ENCODE assay signal across 10 mouse cellular contexts in the genomic region with DNA sequence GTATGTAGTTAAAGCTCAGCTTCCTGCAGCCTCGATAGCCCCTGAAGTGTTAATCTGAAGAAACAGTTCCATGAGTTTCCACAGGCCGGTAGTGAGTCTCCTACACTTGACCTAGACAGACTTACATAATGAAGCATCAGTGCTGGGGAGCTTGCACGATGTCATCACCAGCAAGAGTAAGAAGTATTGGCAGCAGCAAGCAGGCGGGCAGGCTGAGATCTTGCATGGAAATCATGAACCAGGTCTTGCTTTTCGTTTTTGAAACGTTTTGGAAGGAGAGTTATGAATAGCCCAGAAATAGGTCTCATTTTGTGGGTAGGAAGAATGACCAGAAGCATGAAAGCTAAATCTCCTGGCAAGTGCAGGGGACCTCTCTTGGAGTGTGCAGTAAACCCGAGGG. TPM values are rescaled to one million over a fixed set of nuclear protein-coding genes. Genes with fewer than 3 reads are reported as not detected.
A peak's percentile ranks its signal among the peaks of the same experiment; 100 is the strongest.
DNase-seq lines count a peak whose midpoint lies in the region; ATAC-seq lines count a peak whose summit lies in the region.
"Had no signal": no experiment of that assay in that cellular context is flagged by ENCODE, and none has a peak within 500 bp of the region (broad histone marks: within the 10 kb centered on the region; RNA-seq: fewer than 3 reads in every experiment).

A gene (minus strand): TSS at position 130 of the 400 bp plus-strand sequence.

- H3K27me3 ChIP-seq in heart, embryonic 12.5 days (replicated peaks) = no peaks in the 10 kb centered on the region
- H3K27me3 ChIP-seq in hindbrain, embryonic 12.5 days = no peaks in the 10 kb centered on the region
- no peaks in the 10 kb centered on the region for H3K27me3 ChIP-seq in stomach, embryonic 15.5 days (replicated peaks)

- peak within 1 kb of the TSS; percentile 28 for H3K4me3 ChIP-seq in heart, embryonic 12.5 days
- peak within 1 kb of the TSS; percentile 35 for H3K4me3 ChIP-seq in hindbrain, embryonic 12.5 days
- peak within 1 kb of the TSS; percentile 1; the same call in 1 of the 2 replicates for H3K4me3 ChIP-seq in stomach, embryonic 15.5 days (replicated peaks)
- H3K4me3 ChIP-seq: myocyte had no signal

- H3K9ac ChIP-seq in heart, embryonic 12.5 days = no peak within 1 kb of the TSS
- H3K9ac ChIP-seq in hindbrain, embryonic 12.5 days = 0 out of 2 replicates have a peak within 1 kb of the TSS, but pooled peaks have one; percentile 33
- H3K9ac ChIP-seq in stomach, embryonic 15.5 days = no peak within 1 kb of the TSS; the same call in 1 of the 2 replicates

- no peak within 1 kb of the TSS for H3K27ac ChIP-seq in heart, embryonic 12.5 days (ENCODE audit: poor library complexity, severe bottlenecking)
- no peak within 1 kb of the TSS for H3K27ac ChIP-seq in hindbrain, embryonic 12.5 days
- H3K27ac ChIP-seq in stomach, embryonic 15.5 days = no peak within 1 kb of the TSS

- 10% methylated on average over 7 of the region's 7 CpGs for WGBS in heart, embryonic 12.5 days
- WGBS in hindbrain, embryonic 12.5 days = 10% methylated on average over 7 of the region's 7 CpGs
- 11% methylated on average over 7 of the region's 7 CpGs for WGBS in stomach, embryonic 15.5 days

- H3K4me1 ChIP-seq in heart, embryonic 12.5 days (replicated peaks) = no peaks in the 10 kb centered on the region; the same call in 1 of the 2 replicates
- peaks cover 11% of the 10 kb centered on the region for H3K4me1 ChIP-seq in hindbrain, embryonic 12.5 days
- H3K4me1 ChIP-seq in stomach, embryonic 15.5 days = peaks cover 6% of the 10 kb centered on the region

- no peak for DNase-seq in heart, postnatal 36 days
- DNase-seq in cerebellum, adult 9-11 months = peak; percentile 82
- no peak for DNase-seq in left cerebral cortex, postnatal 4 days
- no peak for DNase-seq in lung, postnatal 36 days
- no peak for DNase-seq in kidney, postnatal 25 days

- no peak for ATAC-seq in heart, embryonic 12.5 days (ENCODE audit: insufficient number of reproducible peaks, low FRiP score)
- ATAC-seq in hindbrain, embryonic 12.5 days (ENCODE audit: low FRiP score) = 0 out of 2 replicates have a peak, but pooled peaks have one; percentile 24
- ATAC-seq in stomach, embryonic 15.5 days (ENCODE audit: insufficient read depth, low FRiP score, low read depth) = no peak

- intact Hi-C loops in heart, postnatal 36 days (cut with DNase I) = no loop called here
- intact Hi-C loops in left cerebral cortex, postnatal 4 days (cut with DNase I) = no loop called here

- peak within 1 kb of the TSS; percentile 65 for H3K4me2 ChIP-seq in heart, embryonic 12.5 days
- peak within 1 kb of the TSS; percentile 63 for H3K4me2 ChIP-seq in hindbrain, embryonic 12.5 days (replicated peaks)
- peak within 1 kb of the TSS; percentile 38 for H3K4me2 ChIP-seq in stomach, embryonic 15.5 days

- no peaks in the 10 kb centered on the region for H3K36me3 ChIP-seq in heart, embryonic 12.5 days
- H3K36me3 ChIP-seq in hindbrain, embryonic 12.5 days = no peaks in the 10 kb centered on the region
- no peaks in the 10 kb centered on the region for H3K36me3 ChIP-seq in stomach, embryonic 15.5 days

- H3K9me3 ChIP-seq in heart, embryonic 12.5 days (replicated peaks) = no peaks in the 10 kb centered on the region
- H3K9me3 ChIP-seq in hindbrain, embryonic 12.5 days (replicated peaks) = no peaks in the 10 kb centered on the region
- no peaks in the 10 kb centered on the region for H3K9me3 ChIP-seq in stomach, embryonic 15.5 days

RNA-seq across cellular contexts. Expression of the gene that starts here (rescaled TPM):
- 0.08 TPM in 1 of 2 replicates, not detected in the other for polyA plus RNA-seq in heart, embryonic 12.5 days (2016; fragmentation: Nextera tagmentation; extraction: Ambion mirVana)
- total RNA-seq in heart, postnatal 36 days (2021) = not detected
- 4.0 and 5.4 TPM in 2 replicates for polyA plus RNA-seq in hindbrain, embryonic 12.5 days (2016; fragmentation: Nextera tagmentation; extraction: Ambion mirVana)
- total RNA-seq in left cerebral cortex, postnatal 4 days (2021) = 10 to 100 TPM; 30.8 to 34.3 TPM
- polyA plus RNA-seq in stomach, embryonic 15.5 days (2015; fragmentation: Nextera tagmentation; extraction: Ambion mirVana) = 0.24 and 0.27 TPM in 2 replicates
- polyA plus RNA-seq: C2C12, myocyte had no signal

Comparison
In these comparisons a context has a peak if more than half of its experiments do, and no peak if none do; other contexts are left out.
1. RNA of the gene that starts here (total RNA-seq): 30.8 to 34.3 TPM in left cerebral cortex, postnatal 4 days; not detected in heart, postnatal 36 days; every median in the first group is over 10 times any median in the second.
2. Peak in every context shown above with its lines, with median percentiles within 50 percentile points of each other: H3K4me2 ChIP-seq and H3K4me3 ChIP-seq.